Mouse (Mus musculus) neural tube, embryonic 10.5 days (tissue): ENCODE results near the gene Acp7.

Experiments
- DNase-seq: peaks from one replicate; pipeline ENCODE4 v3.0.0-alpha.2; 2017; ENCODE audit warnings: low spot score; ENCODE audit errors: extremely low spot score

Acp7 gene

GRCm38 (mm10) chr7:28577826-28578542 is 53.1 kb downstream of the Acp7 start:
- DNase-seq: no peak

DNA sequence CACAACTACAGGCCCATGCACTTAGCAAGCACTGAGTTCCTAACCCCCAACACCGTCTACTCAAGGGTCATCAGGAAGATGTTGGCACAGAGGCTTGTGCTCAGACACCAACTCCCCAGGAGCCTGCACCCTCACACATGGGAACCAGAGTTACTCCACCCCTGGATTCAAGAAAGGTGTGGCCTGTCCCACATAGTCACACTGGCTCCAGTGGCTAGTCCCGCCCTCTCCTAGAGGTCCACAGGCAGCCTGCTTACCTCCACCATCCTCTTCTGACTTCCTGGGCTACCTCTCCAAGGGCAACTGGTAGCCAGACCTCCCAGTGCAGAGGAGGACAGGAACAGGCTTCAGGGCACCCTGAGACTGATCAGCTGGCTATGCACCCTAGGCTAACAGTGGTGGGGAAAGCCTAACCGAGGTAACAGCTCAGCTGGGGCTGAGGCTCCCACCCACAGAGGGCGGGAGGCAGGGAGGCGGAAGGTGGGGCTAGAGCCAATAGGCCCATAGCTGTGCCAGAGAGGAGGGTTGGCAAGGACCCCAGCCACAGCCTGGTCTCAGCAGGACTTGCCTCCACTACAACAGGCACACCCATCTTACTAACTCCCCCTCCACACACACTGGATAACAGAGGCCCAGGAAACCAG is 54.7 kb downstream of the Acp7 start:
- DNase-seq: no peak

- DNase-seq: no peak
Measured at GRCm38 (mm10) chr7:28575597-28575996, 55.5 kb downstream of the Acp7 start.

DNA sequence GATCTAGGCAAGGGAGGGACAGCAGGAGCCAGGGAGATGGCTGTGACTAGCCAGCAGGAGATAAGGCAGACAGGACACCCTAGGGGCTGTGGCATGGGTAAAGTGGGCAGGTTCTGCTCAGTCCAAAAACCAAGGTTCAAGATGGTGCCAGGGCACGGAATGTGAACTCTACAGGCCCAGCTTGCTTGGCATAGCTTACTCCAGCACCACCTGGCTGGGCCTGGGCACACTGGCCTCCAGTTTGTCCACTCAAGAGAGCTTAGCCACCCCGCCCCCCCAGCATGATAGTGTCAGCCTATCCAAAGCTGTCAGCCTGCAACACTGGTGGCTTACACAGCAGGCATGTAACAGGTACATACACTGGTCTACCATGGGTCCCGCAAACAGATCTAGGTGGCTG is 57.9 kb downstream of the Acp7 start:
- DNase-seq: no peak

GRCm38 (mm10) chr7:28572689-28573088 is 58.4 kb downstream of the Acp7 start:
- DNase-seq: no peak

DNA sequence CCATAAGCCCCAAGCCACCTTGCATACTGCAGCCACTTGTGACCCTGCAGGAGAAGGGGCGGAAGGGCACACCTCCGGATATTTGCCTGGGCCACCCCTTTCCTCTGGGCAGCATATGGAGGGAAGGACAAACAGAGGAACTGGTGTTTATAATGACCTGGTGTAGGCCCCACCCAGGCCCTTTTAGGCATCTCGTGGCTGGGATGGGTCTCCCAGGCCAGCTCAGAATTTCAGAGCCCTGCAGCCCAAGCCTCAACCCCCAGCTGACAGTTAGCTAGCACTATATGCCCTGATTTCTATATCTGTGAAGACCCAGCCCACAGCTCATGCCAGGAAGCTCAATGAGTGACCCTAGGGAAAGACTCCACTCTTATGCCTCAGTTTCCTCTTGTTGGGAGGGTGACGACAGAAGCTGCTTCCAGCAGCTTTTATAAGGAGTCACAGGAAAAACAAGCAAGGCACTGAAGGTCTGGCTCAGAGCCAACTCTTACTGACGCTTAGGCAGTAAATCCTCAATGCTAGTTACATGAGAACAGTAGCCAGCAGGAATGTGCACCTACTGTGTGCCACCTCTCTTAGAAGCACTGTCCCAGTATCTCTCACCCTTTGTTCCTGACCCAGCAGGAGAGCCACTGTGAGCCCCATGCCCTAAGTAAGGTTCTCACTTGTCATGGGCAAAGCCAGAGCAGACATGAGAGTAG is 60.0 kb downstream of the Acp7 start:
- no peak for DNase-seq

- no peak for DNase-seq
Measured at GRCm38 (mm10) chr7:28570291-28570981, 60.7 kb downstream of the Acp7 start.

GRCm38 (mm10) chr7:28568253-28568652 is 62.9 kb downstream of the Acp7 start:
- DNase-seq: peak; percentile 63

DNA sequence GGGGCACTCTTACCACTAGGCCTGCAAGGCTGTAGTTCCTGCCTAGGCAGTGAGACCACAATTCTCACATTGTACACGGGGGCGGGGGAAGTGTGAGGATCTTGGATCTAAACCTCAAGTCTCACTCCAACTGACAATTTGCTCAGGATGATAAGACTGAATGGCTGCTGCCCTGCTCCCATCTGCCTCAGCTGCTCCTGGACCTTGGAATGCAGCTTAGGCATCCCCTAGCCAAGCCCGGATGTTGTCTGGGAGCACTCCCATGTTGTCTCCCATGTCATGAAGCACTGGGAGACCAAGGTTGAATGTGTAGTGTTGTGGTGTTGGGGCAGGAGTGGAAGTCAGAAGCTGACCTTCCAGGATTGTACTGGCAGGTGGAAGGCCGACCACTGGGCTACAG is 63.6 kb downstream of the Acp7 start:
- no peak for DNase-seq

DNA sequence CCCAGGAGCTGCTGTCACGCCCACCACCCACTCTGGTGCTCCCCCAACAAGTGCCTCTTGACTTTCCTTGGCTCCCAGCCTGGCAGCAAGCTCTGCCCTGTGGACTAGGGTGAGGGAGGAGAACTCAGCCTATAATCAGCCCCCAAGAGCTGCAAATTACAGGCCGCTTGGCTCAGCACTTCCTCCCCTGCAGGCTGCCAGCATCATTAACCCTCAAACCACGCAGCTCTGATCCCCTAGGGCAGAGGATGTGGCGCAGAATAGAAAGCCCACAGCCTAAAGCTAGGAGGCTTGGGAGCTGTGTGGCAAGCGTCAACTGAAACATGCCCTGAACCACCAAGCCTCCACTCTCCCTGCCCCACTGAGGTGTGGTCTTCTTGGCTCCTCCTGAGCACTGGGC is 65.7 kb downstream of the Acp7 start:
- no peak for DNase-seq

DNA sequence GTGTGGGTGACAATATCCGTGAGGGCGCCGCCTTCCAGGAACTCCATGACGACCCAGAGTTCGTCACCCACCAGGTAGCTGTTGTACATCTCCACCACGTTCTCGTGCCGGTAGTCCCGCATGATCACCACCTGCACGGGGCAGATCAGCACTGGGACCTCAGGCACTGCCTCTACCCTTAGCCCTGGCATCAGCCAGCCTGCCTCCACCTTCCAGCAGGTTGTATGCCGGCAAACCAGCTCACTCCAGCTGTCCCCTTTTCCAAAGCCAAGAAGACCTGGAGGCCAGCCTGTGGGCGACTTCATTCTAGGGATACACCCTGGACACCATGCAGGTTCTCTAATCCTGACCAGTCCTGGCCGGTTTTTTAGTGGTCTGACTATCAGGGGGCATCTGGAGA is 68.2 kb downstream of the Acp7 start:
- no peak for DNase-seq

- no peak for DNase-seq
Measured at GRCm38 (mm10) chr7:28562371-28562770, 68.8 kb downstream of the Acp7 start.

DNA sequence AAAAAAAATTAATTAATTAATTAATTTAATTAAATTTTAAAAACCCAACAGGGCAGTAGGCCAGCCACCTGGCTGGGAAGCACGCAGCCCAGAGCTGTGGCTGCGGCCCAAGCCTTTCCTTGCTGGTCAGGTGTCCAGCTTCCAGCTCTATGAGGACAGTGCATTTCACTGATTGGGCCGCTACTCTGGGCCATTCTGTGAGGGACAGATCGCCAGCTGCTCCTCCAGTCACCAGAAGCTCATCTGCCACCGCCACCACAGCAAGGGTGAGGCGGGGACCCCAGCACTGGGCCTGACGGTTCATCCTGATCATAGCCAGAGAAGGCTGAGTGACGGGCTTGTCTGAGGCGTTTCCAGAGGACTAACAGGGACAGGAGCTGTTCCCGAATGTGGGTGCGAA is 69.2 kb downstream of the Acp7 start:
- no peak for DNase-seq

- no peak for DNase-seq
Measured at GRCm38 (mm10) chr7:28560856-28561255, 70.3 kb downstream of the Acp7 start.

DNA sequence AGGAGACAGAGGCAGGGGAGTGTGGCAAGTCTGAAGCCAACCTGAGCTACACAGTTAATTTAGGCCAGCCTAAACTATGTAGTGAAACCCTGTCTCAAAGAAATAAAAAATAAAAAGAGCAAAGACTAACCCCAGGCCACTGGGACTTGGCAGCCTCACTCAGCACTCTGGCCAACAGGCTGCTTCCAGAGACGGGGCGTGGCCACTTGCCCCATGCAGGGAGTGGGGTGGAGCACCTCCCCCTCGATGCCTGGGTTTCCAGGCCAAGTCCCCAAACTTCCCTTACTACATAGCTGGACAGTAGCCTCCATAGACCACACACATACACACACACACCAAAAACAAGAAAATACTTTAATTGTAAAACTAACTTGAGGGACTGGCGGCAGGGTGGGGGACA is 72.6 kb downstream of the Acp7 start:
- DNase-seq: no peak

DNA sequence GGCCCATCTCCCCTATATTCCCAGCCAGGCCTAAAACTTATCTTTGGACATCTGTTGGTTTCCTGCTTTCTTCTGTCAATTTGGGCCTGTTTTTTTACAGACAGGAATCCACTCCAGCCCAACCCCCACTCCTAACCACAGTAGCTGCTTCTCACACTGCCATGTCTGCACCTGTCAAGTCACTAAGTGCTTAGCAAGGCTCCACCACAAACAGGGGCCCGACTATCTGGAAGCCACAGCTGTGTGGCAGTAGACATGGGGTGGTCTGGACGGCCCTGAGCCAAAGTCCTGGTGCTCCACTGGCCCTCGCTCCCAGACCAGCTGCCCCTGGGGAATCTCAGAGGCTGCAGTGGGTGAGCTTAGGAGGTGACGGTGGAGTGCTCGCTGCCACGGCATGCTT is 73.4 kb downstream of the Acp7 start:
- no peak for DNase-seq
